Mouse (Mus musculus) cortical plate, adult 2 months (tissue): ENCODE results near the gene Usp12. TPM values are rescaled to one million over a fixed set of nuclear protein-coding genes. Genes with fewer than 3 reads are reported as not detected.

Experiments used
- H3K27ac ChIP-seq: fragments of 200-500 bp; 2 replicates; pipeline ENCODE4 v1.5.1; 2012; ENCODE audit warnings: low read length, control low read depth, inconsistent platforms; ENCODE audit not compliant: insufficient read depth
- H3K4me1 ChIP-seq: fragments of 200-500 bp; 2 replicates; pipeline ENCODE4 v1.6.1; 2011; ENCODE audit warnings: low read length; ENCODE audit not compliant: control insufficient read depth, insufficient read depth
- H3K4me3 ChIP-seq: fragments of 200-500 bp; 2 replicates; pipeline ENCODE4 v1.5.1; 2011; ENCODE audit warnings: mild to moderate bottlenecking, low read length, control low read depth; ENCODE audit not compliant: insufficient read depth
- CTCF ChIP-seq: fragments of 200-500 bp; IDR thresholded peaks from 2 replicates; pipeline ENCODE4 v1.5.1; 2011; ENCODE audit warnings: mild to moderate bottlenecking, control low read depth, low read length; ENCODE audit not compliant: insufficient read depth; ENCODE audit errors: extremely low read depth
- POLR2A ChIP-seq: fragments of 200-500 bp; IDR thresholded peaks from 2 replicates; pipeline ENCODE4 v1.6.1; 2011; ENCODE audit warnings: mild to moderate bottlenecking, low read length, control low read depth; ENCODE audit not compliant: insufficient read depth; ENCODE audit errors: extremely low read depth
- polyA plus RNA-seq: library from polyadenylated mRNA; depleted of rRNA; stranded (reverse); fragments of >200 nt; gene quantifications from 2 replicates; pipeline ENCODE4 v1.2.3, GENCODE M21; 2012; rRNA removed

The Usp12 gene
- polyA plus RNA-seq = 31.0 and 32.7 TPM in 2 replicates

GRCm38 (mm10) chr5:146794853-146795252 lies at the start of gene Usp12:
TSS of gene Usp12 (minus strand) at chr5:146795006.
- H3K4me3 ChIP-seq = peak within 1 kb of the TSS; percentile 70
- H3K4me1 ChIP-seq = peaks cover 13% of the 10 kb centered on the region; the same call in 1 of the 2 replicates
- no peak for TF ChIP-seq CTCF
- no peak for TF ChIP-seq POLR2A
- peak within 1 kb of the TSS; percentile 89 for H3K27ac ChIP-seq

DNA sequence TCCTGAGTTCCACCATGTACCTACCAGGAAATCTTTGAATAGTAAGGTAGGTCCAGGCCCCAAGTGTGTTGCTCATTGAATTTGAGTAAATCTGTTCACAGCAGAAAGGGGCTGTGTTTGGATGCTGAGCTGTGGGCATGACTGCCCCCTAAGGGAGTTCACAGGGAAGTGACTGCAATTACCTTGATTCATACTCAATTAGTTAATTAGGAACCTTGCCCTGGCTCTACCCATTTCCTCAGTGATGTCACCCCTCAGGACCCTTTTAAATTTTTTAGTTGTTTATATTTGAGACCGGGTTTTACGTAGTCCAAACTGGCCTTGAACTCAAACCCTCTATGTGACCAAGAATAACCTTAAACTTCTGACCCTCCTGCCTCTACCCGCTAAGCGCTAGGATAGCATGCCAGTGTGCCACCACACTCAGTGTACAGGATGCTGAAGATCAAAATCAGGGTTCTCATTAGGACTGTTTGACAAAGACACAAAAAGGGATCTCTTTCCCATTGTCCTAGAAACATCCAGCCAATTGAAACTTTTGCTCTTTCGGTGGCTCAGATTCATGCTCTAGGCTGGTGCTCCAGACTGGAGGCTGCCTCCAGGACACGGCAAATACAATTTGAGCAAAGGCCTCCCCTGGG lies 49.6 kb upstream of the Usp12 start:
- H3K4me3 ChIP-seq = peak overlapping the region; percentile 62; the same call in 1 of the 2 replicates
- H3K4me1 ChIP-seq = peaks cover 4% of the 10 kb centered on the region; the same call in 1 of the 2 replicates
- peak; percentile 43 for TF ChIP-seq CTCF
- no peak for TF ChIP-seq POLR2A
- peak overlapping the region; percentile 13; the same call in 1 of the 2 replicates for H3K27ac ChIP-seq

DNA sequence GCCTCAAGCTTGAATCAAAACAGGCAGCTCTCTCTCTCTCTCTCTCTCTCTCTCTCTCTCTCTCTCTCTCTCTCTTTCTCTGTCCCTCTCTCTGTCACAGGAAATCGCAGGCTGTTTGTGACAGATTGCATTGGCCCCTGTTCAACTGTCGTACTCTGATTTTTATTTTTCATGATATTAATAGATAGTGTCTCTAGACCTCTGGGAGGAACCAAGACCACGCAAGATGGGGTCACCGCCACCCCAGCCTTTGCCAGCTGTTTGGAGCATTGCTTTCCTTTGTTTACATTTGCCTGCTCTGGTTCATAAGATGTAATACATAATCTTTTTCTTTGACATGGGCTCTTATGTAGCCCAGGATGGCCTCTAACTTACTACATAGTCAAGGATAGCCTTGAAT lies 47.2 kb upstream of the Usp12 start:
- Histone ChIP-seq H3K27ac (no peak overlapping the region), H3K4me1 (peaks cover 4% of the 10 kb centered on the region; the same call in 1 of the 2 replicates), H3K4me3 (no peak overlapping the region)
- TF ChIP-seq POLR2A (no peak), CTCF (no peak)

- H3K4me3 ChIP-seq = no peak overlapping the region
- peaks cover 4% of the 10 kb centered on the region; the same call in 1 of the 2 replicates for H3K4me1 ChIP-seq
- peak overlapping the region; percentile 10; the same call in 1 of the 2 replicates for H3K27ac ChIP-seq
- TF ChIP-seq CTCF (no peak), POLR2A (no peak)
Observed at GRCm38 (mm10) chr5:146841301-146841700, 46.5 kb upstream of the Usp12 start.

- H3K27ac ChIP-seq = no peak overlapping the region
- TF ChIP-seq CTCF (no peak), POLR2A (no peak)
Observed at GRCm38 (mm10) chr5:146840422-146840821, 45.6 kb upstream of the Usp12 start.

DNA sequence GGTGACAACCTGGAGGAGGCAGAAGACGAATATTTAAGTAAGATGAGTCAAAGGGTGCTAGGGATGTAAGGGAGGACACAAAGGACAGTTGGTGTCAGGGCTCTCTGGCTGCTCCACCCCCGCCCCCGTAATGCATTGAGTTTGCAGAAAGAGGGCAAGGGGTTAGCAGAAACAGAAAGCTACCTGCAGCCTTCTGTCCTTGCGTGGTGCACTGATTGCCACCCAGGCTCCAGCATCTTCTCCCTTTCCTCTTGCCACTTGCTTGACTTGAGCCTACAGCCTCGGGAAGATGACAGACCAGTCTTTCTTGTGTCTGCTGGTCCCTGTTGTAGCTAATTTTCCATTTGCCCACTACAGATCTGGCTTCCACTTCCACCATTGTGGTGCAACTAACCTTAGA lies 45.0 kb upstream of the Usp12 start:
- no peak overlapping the region for H3K4me3 ChIP-seq
- peaks cover 1% of the 10 kb centered on the region; the same call in 1 of the 2 replicates for H3K4me1 ChIP-seq
- TF ChIP-seq CTCF = no peak
- no peak for TF ChIP-seq POLR2A
- H3K27ac ChIP-seq = no peak overlapping the region

More at GRCm38 (mm10) chr5:146840422-146840821, 45.6 kb upstream of the Usp12 start:
- Histone ChIP-seq H3K4me1 (peaks cover 1% of the 10 kb centered on the region; the same call in 1 of the 2 replicates), H3K4me3 (no peak overlapping the region)

GRCm38 (mm10) chr5:146838836-146839648 lies 44.2 kb upstream of the Usp12 start:
- no peak overlapping the region for H3K27ac ChIP-seq
- TF ChIP-seq CTCF = no peak
- no peak for TF ChIP-seq POLR2A
- H3K4me3 ChIP-seq = no peak overlapping the region
- H3K4me1 ChIP-seq = 0 out of 2 replicates have a peak, but pooled peaks cover 1% of the 10 kb centered on the region

- TF ChIP-seq CTCF (no peak), POLR2A (no peak)
- no peak overlapping the region for H3K27ac ChIP-seq
- H3K4me3 ChIP-seq = no peak overlapping the region
- H3K4me1 ChIP-seq = 0 out of 2 replicates have a peak, but pooled peaks cover 1% of the 10 kb centered on the region
Observed at GRCm38 (mm10) chr5:146837967-146838720, 43.3 kb upstream of the Usp12 start.

DNA sequence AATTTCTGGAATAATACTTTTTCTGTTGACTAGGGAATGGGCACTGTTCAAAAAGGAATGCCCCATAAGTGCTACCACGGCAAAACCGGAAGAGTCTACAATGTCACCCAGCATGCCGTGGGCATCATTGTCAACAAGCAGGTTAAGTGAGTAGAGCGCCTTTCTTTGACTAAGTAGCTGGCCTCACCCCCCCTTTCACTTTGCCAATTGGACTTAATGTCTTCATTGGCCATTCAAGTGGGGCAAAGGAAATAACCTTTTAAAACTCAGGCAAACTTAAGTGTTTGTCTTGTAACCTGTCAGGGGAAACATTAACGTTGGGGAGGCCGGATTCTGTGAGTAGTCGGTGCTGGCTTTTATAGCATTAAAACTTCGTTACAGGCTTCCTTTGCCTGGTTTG lies 40.2 kb upstream of the Usp12 start:
- TF ChIP-seq CTCF (no peak), POLR2A (no peak)
- H3K4me1 ChIP-seq = no peaks in the 10 kb centered on the region
- no peak overlapping the region for H3K4me3 ChIP-seq
- no peak overlapping the region for H3K27ac ChIP-seq
